Mouse (Mus musculus): ENCODE data around the gene Rap1gap2. TPM values are rescaled to one million over a fixed set of nuclear protein-coding genes. Genes with fewer than 3 reads are reported as not detected.

Gene Rap1gap2
- polyA plus RNA-seq, 1 experiment: 8.9 TPM

GRCm38 (mm10) chr11:74625333-74625732 is 14.6 kb upstream of the Rap1gap2 start:
- DNase-seq: no peak
- Histone ChIP-seq H3K4me3 (replicated peaks; ENCODE audit: extremely low read depth, low read depth, low read length) (no peak overlapping the region), H3K4me1 (ENCODE audit: control insufficient read depth, insufficient read depth, low read length) (no peaks in the 10 kb centered on the region)
- TF ChIP-seq CTCF (IDR thresholded peaks at IDR 0.05; ENCODE audit: insufficient read depth, low read length): no peak

- TF ChIP-seq POLR2A (IDR thresholded peaks at IDR 0.05; ENCODE audit: borderline replicate concordance, extremely low read depth, low read depth, low read length): no peak
- H3K4me1 ChIP-seq (ENCODE audit: control insufficient read depth, insufficient read depth, low read length): no peaks in the 10 kb centered on the region
- WGBS: 68% methylated on average over 6 of the region's 6 CpGs
- DNase-seq: no peak
- no peak overlapping the region for H3K4me3 ChIP-seq (replicated peaks; ENCODE audit: extremely low read depth, low read depth, low read length)
Measured at GRCm38 (mm10) chr11:74623693-74624092, 13.0 kb upstream of the Rap1gap2 start.

- no peak for TF ChIP-seq CTCF (IDR thresholded peaks at IDR 0.05; ENCODE audit: insufficient read depth, low read length)
- no peak for TF ChIP-seq POLR2A (IDR thresholded peaks at IDR 0.05; ENCODE audit: borderline replicate concordance, extremely low read depth, low read depth, low read length)
- WGBS: 53% methylated on average over 8 of the region's 8 CpGs
- H3K4me3 ChIP-seq (replicated peaks; ENCODE audit: extremely low read depth, low read depth, low read length): no peak overlapping the region
- H3K4me1 ChIP-seq (ENCODE audit: control insufficient read depth, insufficient read depth, low read length): no peaks in the 10 kb centered on the region
- no peak for DNase-seq
Measured at GRCm38 (mm10) chr11:74621974-74622669, 11.4 kb upstream of the Rap1gap2 start.

- Histone ChIP-seq H3K4me3 (replicated peaks; ENCODE audit: extremely low read depth, low read depth, low read length) (no peak overlapping the region), H3K4me1 (ENCODE audit: control insufficient read depth, insufficient read depth, low read length) (no peaks in the 10 kb centered on the region)
- no peak for DNase-seq
- 3% methylated on average over 16 of the region's 16 CpGs for WGBS
- TF ChIP-seq CTCF (IDR thresholded peaks at IDR 0.05; ENCODE audit: insufficient read depth, low read length) (no peak), POLR2A (IDR thresholded peaks at IDR 0.05; ENCODE audit: borderline replicate concordance, extremely low read depth, low read depth, low read length) (no peak)
Measured at GRCm38 (mm10) chr11:74619956-74620300, 9.2 kb upstream of the Rap1gap2 start.

GRCm38 (mm10) chr11:74619201-74619955 is 8.7 kb upstream of the Rap1gap2 start, which contains the start of gene Ccdc92b:
TSS of gene Ccdc92b (plus strand) at chr11:74619605.
- peak; percentile 67 for DNase-seq
- no peaks in the 10 kb centered on the region for H3K4me1 ChIP-seq (ENCODE audit: control insufficient read depth, insufficient read depth, low read length)
- TF ChIP-seq POLR2A (IDR thresholded peaks at IDR 0.05; ENCODE audit: borderline replicate concordance, extremely low read depth, low read depth, low read length): no peak
- TF ChIP-seq CTCF (IDR thresholded peaks at IDR 0.05; ENCODE audit: insufficient read depth, low read length): no peak
- no peak within 1 kb of the TSS for H3K4me3 ChIP-seq (replicated peaks; ENCODE audit: extremely low read depth, low read depth, low read length)
- 3% methylated on average over 53 of the region's 63 CpGs for WGBS

- Histone ChIP-seq H3K4me3 (replicated peaks; ENCODE audit: extremely low read depth, low read depth, low read length) (no peak overlapping the region), H3K4me1 (ENCODE audit: control insufficient read depth, insufficient read depth, low read length) (no peaks in the 10 kb centered on the region)
- no peak for DNase-seq
- 46% methylated on average over 5 of the region's 5 CpGs for WGBS
- TF ChIP-seq CTCF (IDR thresholded peaks at IDR 0.05; ENCODE audit: insufficient read depth, low read length): no peak
Measured at GRCm38 (mm10) chr11:74615571-74615970, 4.9 kb upstream of the Rap1gap2 start.

- 69% methylated on average over 4 of the region's 4 CpGs for WGBS
- no peak overlapping the region for H3K4me3 ChIP-seq (replicated peaks; ENCODE audit: extremely low read depth, low read depth, low read length)
- H3K4me1 ChIP-seq (ENCODE audit: control insufficient read depth, insufficient read depth, low read length): no peaks in the 10 kb centered on the region
- no peak for DNase-seq
- TF ChIP-seq POLR2A (IDR thresholded peaks at IDR 0.05; ENCODE audit: borderline replicate concordance, extremely low read depth, low read depth, low read length) (no peak), CTCF (IDR thresholded peaks at IDR 0.05; ENCODE audit: insufficient read depth, low read length) (no peak)
Measured at GRCm38 (mm10) chr11:74613428-74613827, 2.7 kb upstream of the Rap1gap2 start.

GRCm38 (mm10) chr11:74611437-74611836 is 722 bp upstream of the Rap1gap2 start:
- TF ChIP-seq POLR2A (IDR thresholded peaks at IDR 0.05; ENCODE audit: borderline replicate concordance, extremely low read depth, low read depth, low read length) (no peak), CTCF (IDR thresholded peaks at IDR 0.05; ENCODE audit: insufficient read depth, low read length) (no peak)
- no peak for DNase-seq
- WGBS: 8% methylated on average over 7 of the region's 7 CpGs

GRCm38 (mm10) chr11:74610068-74610467 is 647 bp downstream of the Rap1gap2 start:
- WGBS: 27% methylated on average over 5 of the region's 5 CpGs
- no peak for DNase-seq
- TF ChIP-seq POLR2A (IDR thresholded peaks at IDR 0.05; ENCODE audit: borderline replicate concordance, extremely low read depth, low read depth, low read length): no peak
- no peak for TF ChIP-seq CTCF (IDR thresholded peaks at IDR 0.05; ENCODE audit: insufficient read depth, low read length)
- Histone ChIP-seq H3K4me3 (replicated peaks; ENCODE audit: extremely low read depth, low read depth, low read length) (no peak overlapping the region), H3K4me1 (ENCODE audit: control insufficient read depth, insufficient read depth, low read length) (no peaks in the 10 kb centered on the region)

More at GRCm38 (mm10) chr11:74611437-74611836, 722 bp upstream of the Rap1gap2 start:
- Histone ChIP-seq H3K4me3 (replicated peaks; ENCODE audit: extremely low read depth, low read depth, low read length) (no peak overlapping the region), H3K4me1 (ENCODE audit: control insufficient read depth, insufficient read depth, low read length) (no peaks in the 10 kb centered on the region)

- WGBS: 83% methylated on average over 1 of the region's 1 CpGs
- no peak for DNase-seq
- Histone ChIP-seq H3K4me3 (replicated peaks; ENCODE audit: extremely low read depth, low read depth, low read length) (no peak overlapping the region), H3K4me1 (ENCODE audit: control insufficient read depth, insufficient read depth, low read length) (no peaks in the 10 kb centered on the region)
- no peak for TF ChIP-seq CTCF (IDR thresholded peaks at IDR 0.05; ENCODE audit: insufficient read depth, low read length)
- no peak for TF ChIP-seq POLR2A (IDR thresholded peaks at IDR 0.05; ENCODE audit: borderline replicate concordance, extremely low read depth, low read depth, low read length)
Measured at GRCm38 (mm10) chr11:74602286-74602685, 8.4 kb downstream of the Rap1gap2 start.
